Mouse (Mus musculus) heart, embryonic 12.5 days (tissue): Measurements from ENCODE around the gene Amer3. TPM values are rescaled to one million over a fixed set of nuclear protein-coding genes. Genes with fewer than 3 reads are reported as not detected.
"Not testable (repeated sequence)": the region's sequence is repeated elsewhere in the genome, so short reads cannot be mapped to it uniquely, and the experiment has no call there.

Experiments
- ATAC-seq: fragments of 200-750 bp; cut with Nextera tagmentation; 2 replicates; pipeline ENCODE4 v1.8.0; 2017; ENCODE audit warnings: moderate TSS enrichment, moderate library complexity; ENCODE audit not compliant: insufficient number of reproducible peaks, low FRiP score
- H3K27ac ChIP-seq: fragments of 300-500 bp; sonication (generic); 2 replicates; pipeline ENCODE4 v1.5.1; 2016; ENCODE audit warnings: mild to moderate bottlenecking, moderate library complexity; ENCODE audit not compliant: poor library complexity, severe bottlenecking
- H3K27me3 ChIP-seq: fragments of 300-500 bp; sonication (generic); replicated peaks from 2 replicates; pipeline ENCODE4 v1.6.1; 2016; ENCODE audit warnings: mild to moderate bottlenecking, moderate library complexity
- H3K36me3 ChIP-seq: fragments of 300-500 bp; sonication (generic); 2 replicates; pipeline ENCODE4 v1.6.1; 2016; ENCODE audit warnings: mild to moderate bottlenecking, moderate library complexity
- H3K4me1 ChIP-seq: fragments of 300-500 bp; sonication (generic); replicated peaks from 2 replicates; pipeline ENCODE4 v1.6.1; 2016; ENCODE audit warnings: mild to moderate bottlenecking
- H3K4me2 ChIP-seq: fragments of 300-500 bp; sonication (generic); 2 replicates; pipeline ENCODE4 v1.6.1; 2016; ENCODE audit warnings: mild to moderate bottlenecking, moderate library complexity
- H3K4me3 ChIP-seq: fragments of 300-500 bp; sonication (generic); 2 replicates; pipeline ENCODE4 v1.5.1; 2016; ENCODE audit warnings: mild to moderate bottlenecking
- H3K9ac ChIP-seq: fragments of 300-500 bp; sonication (generic); 2 replicates; pipeline ENCODE4 v1.6.1; 2016; ENCODE audit warnings: mild to moderate bottlenecking, moderate library complexity
- H3K9me3 ChIP-seq: fragments of 300-500 bp; sonication (generic); replicated peaks from 2 replicates; pipeline ENCODE4 v1.6.1; 2016; ENCODE audit warnings: mild to moderate bottlenecking, moderate library complexity
- WGBS: fragments of 180-500 bp; shearing (Covaris S2); methylation state at CpG from one replicate; pipeline ENCODE4 v1.1.7; 2016; 5-methylcytosine and 5-hydroxymethylcytosine counted together
- polyA plus RNA-seq: library from polyadenylated mRNA; unstranded; fragments of >200 nt; fragmentation: Nextera tagmentation; extraction: Ambion mirVana; gene quantifications from 2 replicates; pipeline ENCODE4 v1.2.1, GENCODE M21; 2016

Gene Amer3
- polyA plus RNA-seq, 1 experiment from 2014 or later, result 0.04 TPM

GRCm38 (mm10) chr1:34602363-34602762, 22.9 kb downstream of the Amer3 start:
- no peak for ATAC-seq
- no peak overlapping the region for H3K4me2 ChIP-seq
- H3K27ac ChIP-seq, result no peak overlapping the region
- no peaks in the 10 kb centered on the region for H3K27me3 ChIP-seq
- H3K36me3 ChIP-seq, result no peaks in the 10 kb centered on the region
- H3K9me3 ChIP-seq, result 0 out of 2 replicates have a peak, but pooled peaks cover 3% of the 10 kb centered on the region
- 16% methylated on average over 8 of the region's 8 CpGs for WGBS
- H3K9ac ChIP-seq, result no peak overlapping the region
- no peak overlapping the region for H3K4me3 ChIP-seq
- no peaks in the 10 kb centered on the region for H3K4me1 ChIP-seq

- no peaks in the 10 kb centered on the region for H3K36me3 ChIP-seq
- no peaks in the 10 kb centered on the region for H3K27me3 ChIP-seq
- no peaks in the 10 kb centered on the region for H3K4me1 ChIP-seq
- no peaks in the 10 kb centered on the region for H3K9me3 ChIP-seq
- no peak for ATAC-seq
- WGBS, result 79% methylated on average over 2 of the region's 2 CpGs
- H3K27ac ChIP-seq, result no peak overlapping the region
- no peak overlapping the region for H3K4me2 ChIP-seq
- H3K9ac ChIP-seq, result no peak overlapping the region
- no peak overlapping the region for H3K4me3 ChIP-seq
Observed at GRCm38 (mm10) chr1:34613801-34614200, 34.3 kb downstream of the Amer3 start.

GRCm38 (mm10) chr1:34620116-34620515, 40.7 kb downstream of the Amer3 start:
- not testable (repeated sequence) for H3K9ac ChIP-seq, H3K4me2 ChIP-seq, H3K4me3 ChIP-seq, H3K36me3 ChIP-seq, H3K4me1 ChIP-seq, H3K27me3 ChIP-seq, H3K27ac ChIP-seq, ATAC-seq, H3K9me3 ChIP-seq
- WGBS, result 90% methylated on average over 13 of the region's 13 CpGs

GRCm38 (mm10) chr1:34620761-34621160, 41.3 kb downstream of the Amer3 start:
- H3K27me3 ChIP-seq, H3K4me3 ChIP-seq, H3K36me3 ChIP-seq, ATAC-seq, H3K9me3 ChIP-seq, H3K4me1 ChIP-seq, H3K27ac ChIP-seq, H3K4me2 ChIP-seq, H3K9ac ChIP-seq: not testable (repeated sequence)
- 84% methylated on average over 5 of the region's 5 CpGs for WGBS

GRCm38 (mm10) chr1:34635711-34636110, 56.3 kb downstream of the Amer3 start:
- H3K4me3 ChIP-seq, result no peak overlapping the region
- H3K27me3 ChIP-seq, result peaks cover 8% of the 10 kb centered on the region; the same call in 1 of the 2 replicates
- H3K4me1 ChIP-seq, result peaks cover 14% of the 10 kb centered on the region
- no peak overlapping the region for H3K9ac ChIP-seq
- no peak overlapping the region for H3K27ac ChIP-seq
- no peak for ATAC-seq
- H3K9me3 ChIP-seq, result 0 out of 2 replicates have a peak, but pooled peaks cover 3% of the 10 kb centered on the region
- H3K36me3 ChIP-seq, result no peaks in the 10 kb centered on the region
- WGBS, result 72% methylated on average over 18 of the region's 18 CpGs
- H3K4me2 ChIP-seq, result no peak overlapping the region

Other genes starting within 250 kb of the Amer3 start
- 45.9 and 46.6 TPM in 2 replicates for gene Ccdc115, start 140.0 kb upstream of the Amer3 start, polyA plus RNA-seq
- 65.9 and 74.8 TPM in 2 replicates for gene Imp4, start 139.8 kb upstream of the Amer3 start, polyA plus RNA-seq
- 10.4 and 10.8 TPM in 2 replicates for gene Ptpn18, start 119.9 kb upstream of the Amer3 start, polyA plus RNA-seq
- gene Prss39, start 81.2 kb upstream of the Amer3 start, polyA plus RNA-seq, result not detected in 2 replicates
- gene Cfc1, start 44.0 kb upstream of the Amer3 start, polyA plus RNA-seq, result 0.32 and 0.42 TPM in 2 replicates
- not detected in 2 replicates for gene Prss40, start 18.7 kb upstream of the Amer3 start, polyA plus RNA-seq